Mouse (Mus musculus) ES-Bruce4 (cell line): ENCODE results near the gene Cpsf2. TPM values are rescaled to one million over a fixed set of nuclear protein-coding genes. Genes with fewer than 3 reads are reported as not detected.
"Not testable (repeated sequence)": the region's sequence is repeated elsewhere in the genome, so short reads cannot be mapped to it uniquely, and the experiment has no call there.

Experiments used
- H3K27ac ChIP-seq: 2 replicates; pipeline ENCODE4 v1.5.1; 2012; ENCODE audit warnings: low read length, inconsistent platforms; ENCODE audit not compliant: insufficient read depth
- H3K27me3 ChIP-seq: 2 replicates; pipeline ENCODE4 v1.6.1; 2012; ENCODE audit warnings: mild to moderate bottlenecking, low read length, inconsistent platforms; ENCODE audit not compliant: control insufficient read depth, poor library complexity, insufficient read depth, severe bottlenecking
- H3K36me3 ChIP-seq: 2 replicates; pipeline ENCODE4 v1.6.1; 2012; ENCODE audit warnings: inconsistent platforms, mild to moderate bottlenecking, low read length, moderate library complexity; ENCODE audit not compliant: control insufficient read depth, poor library complexity, insufficient read depth, severe bottlenecking
- H3K4me1 ChIP-seq: one replicate; pipeline ENCODE4 v1.8.1; 2011; ENCODE audit warnings: low read length; ENCODE audit not compliant: control insufficient read depth, insufficient read depth
- H3K4me3 ChIP-seq: 2 replicates; pipeline ENCODE4 v1.5.1; 2011; ENCODE audit warnings: low read depth, mild to moderate bottlenecking, low read length
- H3K9ac ChIP-seq: 2 replicates; pipeline ENCODE4 v1.6.1; 2012; ENCODE audit warnings: low read depth, mild to moderate bottlenecking, inconsistent platforms; ENCODE audit not compliant: poor library complexity, severe bottlenecking
- H3K9me3 ChIP-seq: replicated peaks from 2 replicates; pipeline ENCODE4 v1.6.1; 2012; ENCODE audit warnings: mild to moderate bottlenecking, low read length, inconsistent platforms; ENCODE audit not compliant: control insufficient read depth, poor library complexity, insufficient read depth, severe bottlenecking
- CTCF ChIP-seq: IDR thresholded peaks from one replicate; pipeline ENCODE4 v1.8.1; 2011; ENCODE audit warnings: low read depth, low read length
- EP300 ChIP-seq: IDR thresholded peaks from 2 replicates; pipeline ENCODE4 v1.6.1; 2011; ENCODE audit warnings: low read depth, low read length; ENCODE audit not compliant: insufficient read depth
- POLR2A ChIP-seq: IDR thresholded peaks from one replicate; pipeline ENCODE4 v1.8.1; 2011; ENCODE audit warnings: low read length; ENCODE audit not compliant: insufficient read depth
- polyA plus RNA-seq: library from polyadenylated mRNA; stranded (reverse); fragments of >200 nt; gene quantifications from 2 replicates; pipeline ENCODE4 v1.2.4, GENCODE M21; 2011; ENCODE audit warnings: low read depth; ENCODE audit not compliant: missing spikeins, insufficient read depth, insufficient read length

Gene Cpsf2
- polyA plus RNA-seq, result 35.8 and 39.1 TPM in 2 replicates

DNA sequence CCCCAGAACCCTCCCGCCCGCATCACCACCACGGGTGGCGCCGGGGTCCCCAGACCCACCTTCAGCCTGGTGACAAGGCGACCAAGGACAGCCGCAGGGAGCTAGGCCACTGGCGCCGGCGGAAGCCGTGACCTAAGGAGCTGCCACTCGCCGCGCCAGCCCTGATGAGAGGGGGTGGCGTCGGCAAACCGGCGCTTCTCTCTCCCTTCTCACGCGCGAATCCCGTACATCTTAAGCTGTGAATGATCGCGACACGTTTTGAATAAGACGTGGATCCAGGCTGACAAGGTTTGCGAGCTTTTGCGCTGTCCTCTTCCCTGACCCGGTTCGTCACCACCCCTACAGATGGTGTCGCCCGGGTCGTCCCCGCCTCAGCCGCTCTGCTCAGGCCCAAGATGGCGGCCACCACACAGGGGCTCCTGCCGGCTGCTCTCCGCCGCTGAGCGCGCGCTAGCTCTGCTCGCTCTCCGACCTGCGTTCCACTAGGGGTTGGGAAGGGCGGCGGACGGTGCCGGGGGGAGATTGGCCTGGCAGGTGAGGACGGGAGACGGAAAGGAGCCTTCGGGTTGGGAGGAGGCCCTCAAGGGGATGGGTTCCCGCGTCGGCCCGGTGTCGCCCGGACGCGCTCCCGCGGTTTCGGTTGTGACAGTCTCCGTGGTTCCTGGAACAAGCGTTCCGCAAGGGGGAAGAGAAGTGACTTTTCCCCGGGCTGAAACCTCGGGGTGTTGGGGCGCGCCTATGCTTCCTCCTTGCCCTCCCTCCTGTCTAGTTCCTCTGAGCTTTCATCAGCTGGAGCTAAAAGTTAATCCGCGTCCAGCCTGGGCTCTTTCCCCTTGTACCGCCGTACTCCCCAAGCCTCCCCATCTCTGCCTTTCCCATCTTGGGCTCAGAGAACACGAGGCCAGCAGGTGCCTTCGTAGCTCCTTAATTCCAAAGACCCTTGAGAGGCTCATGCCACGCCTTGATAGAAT, at the start of gene Cpsf2:
Gene Cpsf2, plus strand, starts transcription at position 388 of the 971 bp plus-strand sequence.
- Histone ChIP-seq H3K9ac (peak within 1 kb of the TSS; percentile 63), H3K27me3 (no peaks in the 10 kb centered on the region), H3K36me3 (no peaks in the 10 kb centered on the region; the same call in 1 of the 2 replicates), H3K4me1 (no peaks in the 10 kb centered on the region), H3K9me3 (no peaks in the 10 kb centered on the region), H3K4me3 (peak within 1 kb of the TSS; percentile 88), H3K27ac (peak within 1 kb of the TSS; percentile 31; the same call in 1 of the 2 replicates)
- 0 out of 2 replicates have a peak, but pooled peaks have one; percentile 51 for TF ChIP-seq EP300
- TF ChIP-seq POLR2A, result peak; percentile 13
- TF ChIP-seq CTCF, result no peak

DNA sequence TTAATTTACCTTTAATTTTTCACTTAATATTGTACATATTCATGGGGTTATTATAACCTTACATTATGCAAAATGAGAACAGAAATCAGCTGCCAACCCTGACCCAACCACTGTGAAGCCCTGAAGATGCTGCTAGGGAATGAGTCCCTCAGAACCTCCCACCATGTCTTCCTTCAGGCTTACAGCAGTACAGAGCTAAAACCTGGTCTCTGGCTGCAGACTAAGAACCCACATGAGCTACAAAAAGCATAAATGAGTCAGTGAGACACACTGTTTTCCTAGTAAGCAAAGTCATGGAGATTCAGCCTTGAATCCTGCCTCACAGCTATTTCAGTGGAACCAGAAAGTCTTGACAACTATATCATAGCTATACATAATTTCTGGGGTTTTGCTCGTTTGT, 47.4 kb upstream of the Cpsf2 start:
- no peak for TF ChIP-seq CTCF
- no peak for TF ChIP-seq EP300
- TF ChIP-seq POLR2A, result no peak
- no peaks in the 10 kb centered on the region for H3K4me1 ChIP-seq
- no peak overlapping the region for H3K27ac ChIP-seq
- H3K36me3 ChIP-seq, result peaks cover 53% of the 10 kb centered on the region
- no peak overlapping the region for H3K9ac ChIP-seq
- no peak overlapping the region for H3K4me3 ChIP-seq
- H3K9me3 ChIP-seq, result no peaks in the 10 kb centered on the region
- no peaks in the 10 kb centered on the region for H3K27me3 ChIP-seq

DNA sequence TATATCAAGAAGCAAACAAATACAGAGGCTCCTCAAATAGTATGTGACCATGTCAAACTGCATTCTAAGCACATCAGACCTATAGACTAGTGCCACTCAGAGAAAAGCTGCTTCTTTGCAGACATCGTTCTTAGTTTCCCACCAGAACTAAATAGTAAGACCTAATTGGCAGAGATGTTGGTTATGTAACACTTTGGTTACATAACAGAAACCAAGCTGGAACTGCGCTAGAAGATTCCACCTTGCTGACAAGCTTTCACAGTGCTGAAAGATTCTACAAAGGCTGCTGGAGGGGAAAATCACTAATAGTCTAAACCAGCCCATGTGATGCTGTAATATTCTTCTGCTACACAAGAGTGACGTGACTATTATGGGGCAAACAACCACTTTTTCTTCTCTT, 40.6 kb upstream of the Cpsf2 start:
- no peak overlapping the region for H3K27ac ChIP-seq
- H3K27me3 ChIP-seq, result no peaks in the 10 kb centered on the region
- no peak overlapping the region for H3K9ac ChIP-seq
- TF ChIP-seq POLR2A (no peak), EP300 (no peak), CTCF (no peak)
- peaks cover 31% of the 10 kb centered on the region for H3K36me3 ChIP-seq
- H3K4me1 ChIP-seq, result no peaks in the 10 kb centered on the region
- no peak overlapping the region for H3K4me3 ChIP-seq
- no peaks in the 10 kb centered on the region for H3K9me3 ChIP-seq

DNA sequence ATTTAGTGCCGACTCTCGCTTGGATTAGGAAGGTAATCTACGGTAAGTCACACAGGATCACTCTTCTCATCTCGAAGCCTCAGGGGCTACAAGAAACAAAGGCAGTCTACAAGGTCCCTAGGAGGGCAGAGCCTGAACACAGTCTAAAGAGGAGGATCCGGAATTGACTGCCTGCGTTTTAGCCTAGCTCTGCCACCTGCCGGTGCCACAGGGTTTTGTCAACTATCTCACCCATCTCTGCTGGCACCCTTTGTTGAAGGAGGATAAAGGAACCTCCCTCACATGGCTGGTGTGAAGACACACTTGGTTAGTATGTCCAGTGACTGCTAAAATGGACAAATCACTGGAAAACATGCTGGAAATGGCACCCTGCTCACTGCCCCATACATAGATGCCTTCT, 38.2 kb upstream of the Cpsf2 start:
- no peaks in the 10 kb centered on the region for H3K4me1 ChIP-seq
- H3K4me3 ChIP-seq, result no peak overlapping the region
- peak; percentile 51 for TF ChIP-seq CTCF
- TF ChIP-seq POLR2A, result no peak
- TF ChIP-seq EP300, result no peak
- no peak overlapping the region for H3K27ac ChIP-seq
- H3K9ac ChIP-seq, result no peak overlapping the region
- H3K36me3 ChIP-seq, result peaks cover 32% of the 10 kb centered on the region
- H3K27me3 ChIP-seq, result no peaks in the 10 kb centered on the region
- H3K9me3 ChIP-seq, result peaks cover 2% of the 10 kb centered on the region; the same call in 1 of the 2 replicates

DNA sequence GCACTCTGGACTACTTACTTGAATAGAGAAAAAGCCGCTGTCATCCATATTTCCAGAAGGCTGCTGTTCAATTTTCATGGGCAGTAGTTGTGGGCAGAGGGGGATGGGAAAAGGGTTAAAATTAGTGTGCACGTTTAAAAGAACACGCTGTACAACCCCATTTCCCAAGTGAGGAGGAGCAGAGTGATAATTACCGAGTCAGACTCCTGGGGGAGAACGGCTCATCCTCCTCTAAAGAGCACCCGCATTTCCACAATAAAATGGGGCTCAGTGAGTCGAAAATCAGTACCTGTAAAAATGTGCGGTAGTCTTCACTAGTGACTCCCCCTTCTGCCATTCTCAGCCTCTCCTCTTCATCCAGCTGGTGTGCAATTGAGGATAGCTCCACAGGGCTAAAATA, 27.8 kb upstream of the Cpsf2 start:
- Histone ChIP-seq H3K4me3 (no peak overlapping the region), H3K9ac (no peak overlapping the region), H3K27me3 (no peaks in the 10 kb centered on the region), H3K36me3 (peaks cover 22% of the 10 kb centered on the region), H3K4me1 (no peaks in the 10 kb centered on the region), H3K9me3 (no peaks in the 10 kb centered on the region), H3K27ac (no peak overlapping the region)
- TF ChIP-seq EP300, result no peak
- no peak for TF ChIP-seq CTCF
- TF ChIP-seq POLR2A, result no peak

DNA sequence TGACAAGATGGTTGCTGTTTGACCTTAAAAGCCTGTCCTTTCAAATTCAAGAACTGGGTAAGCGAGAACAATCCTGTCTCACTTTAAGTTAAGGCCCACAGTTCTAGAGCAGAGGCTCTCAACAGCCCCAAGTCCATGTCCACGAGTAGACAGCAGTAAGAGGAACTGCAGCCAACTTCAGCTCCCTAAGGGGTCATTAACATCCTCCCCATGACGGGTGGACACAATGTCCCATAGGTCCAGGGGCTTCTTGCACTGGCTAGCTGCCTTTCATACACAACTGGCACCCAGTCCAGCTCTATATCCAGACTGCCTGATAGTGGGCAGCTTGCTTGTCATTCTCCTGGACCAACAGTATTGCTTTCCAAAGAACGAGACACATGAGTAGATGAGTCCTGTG, 27.0 kb upstream of the Cpsf2 start:
- TF ChIP-seq CTCF, result no peak
- no peak for TF ChIP-seq EP300
- no peak for TF ChIP-seq POLR2A
- no peak overlapping the region for H3K27ac ChIP-seq
- H3K36me3 ChIP-seq, result peaks cover 22% of the 10 kb centered on the region
- no peaks in the 10 kb centered on the region for H3K27me3 ChIP-seq
- no peaks in the 10 kb centered on the region for H3K4me1 ChIP-seq
- no peaks in the 10 kb centered on the region for H3K9me3 ChIP-seq
- no peak overlapping the region for H3K9ac ChIP-seq
- H3K4me3 ChIP-seq, result no peak overlapping the region

DNA sequence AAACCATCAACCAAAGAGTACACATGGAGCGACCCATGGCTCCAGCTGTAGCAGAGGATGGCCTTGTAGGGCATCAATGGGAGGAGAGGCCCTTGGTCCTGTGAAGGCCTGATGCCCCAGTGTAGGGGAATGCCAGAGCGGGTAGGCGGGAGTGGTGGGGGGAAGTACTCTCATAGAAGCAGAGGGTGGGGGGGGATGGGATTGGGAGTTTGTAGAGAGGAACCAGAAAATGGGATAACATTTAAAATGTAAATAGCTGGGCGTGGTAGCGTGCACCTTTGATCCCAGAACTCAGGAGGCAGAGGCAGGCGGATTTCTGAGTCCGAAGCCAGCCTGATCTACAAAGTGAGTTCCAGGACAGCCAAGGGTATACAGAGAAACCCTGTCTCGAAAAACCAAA, 20.0 kb upstream of the Cpsf2 start:
- H3K9me3 ChIP-seq, H3K27me3 ChIP-seq, H3K4me1 ChIP-seq, H3K36me3 ChIP-seq, H3K27ac ChIP-seq, H3K4me3 ChIP-seq, H3K9ac ChIP-seq: not testable (repeated sequence)
